Mouse (Mus musculus): Measurements from ENCODE around the gene Ybx3. TPM values are rescaled to one million over a fixed set of nuclear protein-coding genes. Genes with fewer than 3 reads are reported as not detected.

Gene Ybx3
- polyA plus RNA-seq, 1 experiment from 2014 or later: 42.5 TPM

- ATAC-seq (replicated peaks; ENCODE audit: low FRiP score): no peak
These were observed 18.7 kb upstream of the Ybx3 start for GRCm38 (mm10) chr6:131406957-131407356.

GRCm38 (mm10) chr6:131405896-131406295 lies 17.6 kb upstream of the Ybx3 start:
- H3K4me3 ChIP-seq (ENCODE audit: low read depth, low read length): no peak overlapping the region
- H3K4me2 ChIP-seq (ENCODE audit: low read depth, low read length, severe bottlenecking): no peak overlapping the region
- no peak overlapping the region for H3K27ac ChIP-seq (ENCODE audit: low read depth, low read length)
- H3K9me3 ChIP-seq (ENCODE audit: control insufficient read depth, low read length): no peaks in the 10 kb centered on the region
- ATAC-seq (replicated peaks; ENCODE audit: low FRiP score): no peak
- no peak for DNase-seq (ENCODE audit: low spot score)
- H3K27me3 ChIP-seq (ENCODE audit: control insufficient read depth, insufficient read depth, low read length): no peaks in the 10 kb centered on the region
- WGBS: 2% methylated on average over 2 of the region's 2 CpGs
- H3K9ac ChIP-seq (ENCODE audit: low read length): no peak overlapping the region
- no peaks in the 10 kb centered on the region for H3K4me1 ChIP-seq (replicated peaks; ENCODE audit: control insufficient read depth, insufficient read depth, low read length)
- H3K36me3 ChIP-seq (ENCODE audit: control insufficient read depth, insufficient read depth, low read length): no peaks in the 10 kb centered on the region

More at GRCm38 (mm10) chr6:131406957-131407356, 18.7 kb upstream of the Ybx3 start:
- no peak for DNase-seq (ENCODE audit: low spot score)
- no peak overlapping the region for H3K27ac ChIP-seq (ENCODE audit: low read depth, low read length)
- H3K27me3 ChIP-seq (ENCODE audit: control insufficient read depth, insufficient read depth, low read length): no peaks in the 10 kb centered on the region
- H3K9ac ChIP-seq (ENCODE audit: low read length): no peak overlapping the region
- H3K9me3 ChIP-seq (ENCODE audit: control insufficient read depth, low read length): no peaks in the 10 kb centered on the region
- H3K36me3 ChIP-seq (ENCODE audit: control insufficient read depth, insufficient read depth, low read length): no peaks in the 10 kb centered on the region
- H3K4me1 ChIP-seq (replicated peaks; ENCODE audit: control insufficient read depth, insufficient read depth, low read length): no peaks in the 10 kb centered on the region
- H3K4me3 ChIP-seq (ENCODE audit: low read depth, low read length): no peak overlapping the region
- H3K4me2 ChIP-seq (ENCODE audit: low read depth, low read length, severe bottlenecking): no peak overlapping the region

- 88% methylated on average over 4 of the region's 4 CpGs for WGBS
- H3K27me3 ChIP-seq (ENCODE audit: control insufficient read depth, insufficient read depth, low read length): no peaks in the 10 kb centered on the region
- H3K4me3 ChIP-seq (ENCODE audit: low read depth, low read length): no peak overlapping the region
- no peaks in the 10 kb centered on the region for H3K9me3 ChIP-seq (ENCODE audit: control insufficient read depth, low read length)
- no peak overlapping the region for H3K9ac ChIP-seq (ENCODE audit: low read length)
- H3K36me3 ChIP-seq (ENCODE audit: control insufficient read depth, insufficient read depth, low read length): no peaks in the 10 kb centered on the region
- no peak overlapping the region for H3K4me2 ChIP-seq (ENCODE audit: low read depth, low read length, severe bottlenecking)
- DNase-seq (ENCODE audit: low spot score) (no peak), ATAC-seq (replicated peaks; ENCODE audit: low FRiP score) (no peak)
- no peak overlapping the region for H3K27ac ChIP-seq (ENCODE audit: low read depth, low read length)
- no peaks in the 10 kb centered on the region for H3K4me1 ChIP-seq (replicated peaks; ENCODE audit: control insufficient read depth, insufficient read depth, low read length)
These were observed 16.9 kb upstream of the Ybx3 start for GRCm38 (mm10) chr6:131405174-131405573.

GRCm38 (mm10) chr6:131404260-131404659 lies 16.0 kb upstream of the Ybx3 start:
- ATAC-seq (replicated peaks; ENCODE audit: low FRiP score): no peak
- no peaks in the 10 kb centered on the region for H3K9me3 ChIP-seq (ENCODE audit: control insufficient read depth, low read length)
- WGBS: 92% methylated on average over 3 of the region's 3 CpGs

GRCm38 (mm10) chr6:131403036-131403435 lies 14.8 kb upstream of the Ybx3 start:
- Histone ChIP-seq H3K36me3 (ENCODE audit: control insufficient read depth, insufficient read depth, low read length) (no peaks in the 10 kb centered on the region), H3K27ac (ENCODE audit: low read depth, low read length) (no peak overlapping the region), H3K9me3 (ENCODE audit: control insufficient read depth, low read length) (no peaks in the 10 kb centered on the region), H3K4me1 (replicated peaks; ENCODE audit: control insufficient read depth, insufficient read depth, low read length) (no peaks in the 10 kb centered on the region), H3K27me3 (ENCODE audit: control insufficient read depth, insufficient read depth, low read length) (no peaks in the 10 kb centered on the region), H3K4me3 (ENCODE audit: low read depth, low read length) (no peak overlapping the region), H3K9ac (ENCODE audit: low read length) (no peak overlapping the region), H3K4me2 (ENCODE audit: low read depth, low read length, severe bottlenecking) (no peak overlapping the region)
- ATAC-seq (replicated peaks; ENCODE audit: low FRiP score): no peak
- WGBS: 72% methylated on average over 2 of the region's 2 CpGs
- DNase-seq (ENCODE audit: low spot score): no peak

More at GRCm38 (mm10) chr6:131404260-131404659, 16.0 kb upstream of the Ybx3 start:
- H3K4me3 ChIP-seq (ENCODE audit: low read depth, low read length): no peak overlapping the region
- no peak for DNase-seq (ENCODE audit: low spot score)
- H3K36me3 ChIP-seq (ENCODE audit: control insufficient read depth, insufficient read depth, low read length): no peaks in the 10 kb centered on the region
- no peak overlapping the region for H3K27ac ChIP-seq (ENCODE audit: low read depth, low read length)
- no peaks in the 10 kb centered on the region for H3K4me1 ChIP-seq (replicated peaks; ENCODE audit: control insufficient read depth, insufficient read depth, low read length)
- H3K4me2 ChIP-seq (ENCODE audit: low read depth, low read length, severe bottlenecking): no peak overlapping the region
- H3K9ac ChIP-seq (ENCODE audit: low read length): no peak overlapping the region
- no peaks in the 10 kb centered on the region for H3K27me3 ChIP-seq (ENCODE audit: control insufficient read depth, insufficient read depth, low read length)

GRCm38 (mm10) chr6:131402606-131403005 lies 14.3 kb upstream of the Ybx3 start:
- H3K4me3 ChIP-seq (ENCODE audit: low read depth, low read length): no peak overlapping the region
- DNase-seq (ENCODE audit: low spot score) (no peak), ATAC-seq (replicated peaks; ENCODE audit: low FRiP score) (no peak)
- no peaks in the 10 kb centered on the region for H3K27me3 ChIP-seq (ENCODE audit: control insufficient read depth, insufficient read depth, low read length)
- no peaks in the 10 kb centered on the region for H3K9me3 ChIP-seq (ENCODE audit: control insufficient read depth, low read length)
- H3K4me1 ChIP-seq (replicated peaks; ENCODE audit: control insufficient read depth, insufficient read depth, low read length): no peaks in the 10 kb centered on the region
- no peak overlapping the region for H3K9ac ChIP-seq (ENCODE audit: low read length)
- H3K36me3 ChIP-seq (ENCODE audit: control insufficient read depth, insufficient read depth, low read length): no peaks in the 10 kb centered on the region
- H3K27ac ChIP-seq (ENCODE audit: low read depth, low read length): no peak overlapping the region
- H3K4me2 ChIP-seq (ENCODE audit: low read depth, low read length, severe bottlenecking): no peak overlapping the region

GRCm38 (mm10) chr6:131401259-131401658 lies 13.0 kb upstream of the Ybx3 start:
- ATAC-seq (replicated peaks; ENCODE audit: low FRiP score): no peak
- no peaks in the 10 kb centered on the region for H3K27me3 ChIP-seq (ENCODE audit: control insufficient read depth, insufficient read depth, low read length)
- 87% methylated on average over 2 of the region's 2 CpGs for WGBS

GRCm38 (mm10) chr6:131396650-131397049 lies 8.4 kb upstream of the Ybx3 start:
- Histone ChIP-seq H3K27me3 (ENCODE audit: control insufficient read depth, insufficient read depth, low read length) (no peaks in the 10 kb centered on the region), H3K4me3 (ENCODE audit: low read depth, low read length) (no peak overlapping the region), H3K4me1 (replicated peaks; ENCODE audit: control insufficient read depth, insufficient read depth, low read length) (no peaks in the 10 kb centered on the region), H3K27ac (ENCODE audit: low read depth, low read length) (no peak overlapping the region), H3K36me3 (ENCODE audit: control insufficient read depth, insufficient read depth, low read length) (no peaks in the 10 kb centered on the region), H3K9me3 (ENCODE audit: control insufficient read depth, low read length) (no peaks in the 10 kb centered on the region), H3K4me2 (ENCODE audit: low read depth, low read length, severe bottlenecking) (no peak overlapping the region), H3K9ac (ENCODE audit: low read length) (no peak overlapping the region)
- DNase-seq (ENCODE audit: low spot score): no peak
- no peak for ATAC-seq (replicated peaks; ENCODE audit: low FRiP score)
- 74% methylated on average over 1 of the region's 1 CpGs for WGBS

More at GRCm38 (mm10) chr6:131401259-131401658, 13.0 kb upstream of the Ybx3 start:
- no peak overlapping the region for H3K9ac ChIP-seq (ENCODE audit: low read length)
- no peak overlapping the region for H3K27ac ChIP-seq (ENCODE audit: low read depth, low read length)
- H3K9me3 ChIP-seq (ENCODE audit: control insufficient read depth, low read length): no peaks in the 10 kb centered on the region
- no peak overlapping the region for H3K4me2 ChIP-seq (ENCODE audit: low read depth, low read length, severe bottlenecking)
- H3K36me3 ChIP-seq (ENCODE audit: control insufficient read depth, insufficient read depth, low read length): no peaks in the 10 kb centered on the region
- no peaks in the 10 kb centered on the region for H3K4me1 ChIP-seq (replicated peaks; ENCODE audit: control insufficient read depth, insufficient read depth, low read length)
- DNase-seq (ENCODE audit: low spot score): no peak
- H3K4me3 ChIP-seq (ENCODE audit: low read depth, low read length): no peak overlapping the region

GRCm38 (mm10) chr6:131393873-131394660 lies 5.8 kb upstream of the Ybx3 start:
- WGBS: 74% methylated on average over 4 of the region's 4 CpGs

More at GRCm38 (mm10) chr6:131393873-131394660, 5.8 kb upstream of the Ybx3 start:
- H3K4me2 ChIP-seq (ENCODE audit: low read depth, low read length, severe bottlenecking): no peak overlapping the region
- no peaks in the 10 kb centered on the region; the same call in 1 of the 2 replicates for H3K27me3 ChIP-seq (ENCODE audit: control insufficient read depth, insufficient read depth, low read length)
- ATAC-seq (replicated peaks; ENCODE audit: low FRiP score) (no peak), DNase-seq (ENCODE audit: low spot score) (no peak)
- H3K9me3 ChIP-seq (ENCODE audit: control insufficient read depth, low read length): no peaks in the 10 kb centered on the region
- H3K9ac ChIP-seq (ENCODE audit: low read length): no peak overlapping the region
- no peak overlapping the region for H3K27ac ChIP-seq (ENCODE audit: low read depth, low read length)
- no peaks in the 10 kb centered on the region for H3K36me3 ChIP-seq (ENCODE audit: control insufficient read depth, insufficient read depth, low read length)
- no peaks in the 10 kb centered on the region for H3K4me1 ChIP-seq (replicated peaks; ENCODE audit: control insufficient read depth, insufficient read depth, low read length)
- no peak overlapping the region for H3K4me3 ChIP-seq (ENCODE audit: low read depth, low read length)

Measured in forebrain, embryonic 11.5 days (tissue).